Mouse (Mus musculus) cortical plate, adult 2 months (tissue): Measurements from ENCODE around the gene Eif5a. TPM values are rescaled to one million over a fixed set of nuclear protein-coding genes. Genes with fewer than 3 reads are reported as not detected.
"Not testable (repeated sequence)": the region's sequence is repeated elsewhere in the genome, so short reads cannot be mapped to it uniquely, and the experiment has no call there.

Source experiments
- H3K27ac ChIP-seq: fragments of 200-500 bp; 2 replicates; pipeline ENCODE4 v1.5.1; 2012; ENCODE audit warnings: low read length, control low read depth, inconsistent platforms; ENCODE audit not compliant: insufficient read depth
- H3K4me1 ChIP-seq: fragments of 200-500 bp; 2 replicates; pipeline ENCODE4 v1.6.1; 2011; ENCODE audit warnings: low read length; ENCODE audit not compliant: control insufficient read depth, insufficient read depth
- H3K4me3 ChIP-seq: fragments of 200-500 bp; 2 replicates; pipeline ENCODE4 v1.5.1; 2011; ENCODE audit warnings: mild to moderate bottlenecking, low read length, control low read depth; ENCODE audit not compliant: insufficient read depth
- CTCF ChIP-seq: fragments of 200-500 bp; IDR thresholded peaks from 2 replicates; pipeline ENCODE4 v1.5.1; 2011; ENCODE audit warnings: mild to moderate bottlenecking, control low read depth, low read length; ENCODE audit not compliant: insufficient read depth; ENCODE audit errors: extremely low read depth
- POLR2A ChIP-seq: fragments of 200-500 bp; IDR thresholded peaks from 2 replicates; pipeline ENCODE4 v1.6.1; 2011; ENCODE audit warnings: mild to moderate bottlenecking, low read length, control low read depth; ENCODE audit not compliant: insufficient read depth; ENCODE audit errors: extremely low read depth
- polyA plus RNA-seq: library from polyadenylated mRNA; depleted of rRNA; stranded (reverse); fragments of >200 nt; gene quantifications from 2 replicates; pipeline ENCODE4 v1.2.3, GENCODE M21; 2012

The Eif5a gene
- polyA plus RNA-seq, 1 experiment: 581 TPM

GRCm38 (mm10) chr11:69961841-69962240 lies 40.1 kb upstream of the Eif5a start:
- H3K27ac ChIP-seq: no peak overlapping the region
- no peak overlapping the region for H3K4me3 ChIP-seq
- TF ChIP-seq POLR2A (no peak), CTCF (no peak)
- H3K4me1 ChIP-seq: no peaks in the 10 kb centered on the region

GRCm38 (mm10) chr11:69960616-69961015 lies 38.9 kb upstream of the Eif5a start:
- Histone ChIP-seq H3K4me1 (no peaks in the 10 kb centered on the region), H3K27ac (no peak overlapping the region), H3K4me3 (no peak overlapping the region)
- no peak for TF ChIP-seq CTCF
- no peak for TF ChIP-seq POLR2A

- H3K4me1 ChIP-seq: no peaks in the 10 kb centered on the region
- TF ChIP-seq POLR2A: no peak
- no peak for TF ChIP-seq CTCF
- no peak overlapping the region for H3K27ac ChIP-seq
- H3K4me3 ChIP-seq: no peak overlapping the region
Measured at GRCm38 (mm10) chr11:69956218-69956617, 34.5 kb upstream of the Eif5a start.

GRCm38 (mm10) chr11:69955618-69956017 lies 33.9 kb upstream of the Eif5a start:
- H3K27ac ChIP-seq, H3K4me1 ChIP-seq, H3K4me3 ChIP-seq: not testable (repeated sequence)

GRCm38 (mm10) chr11:69953267-69953915 lies 31.6 kb upstream of the Eif5a start:
- no peak overlapping the region for H3K27ac ChIP-seq
- H3K4me3 ChIP-seq: no peak overlapping the region
- TF ChIP-seq POLR2A (no peak), CTCF (no peak)
- no peaks in the 10 kb centered on the region for H3K4me1 ChIP-seq

- TF ChIP-seq CTCF (no peak), POLR2A (no peak)
- Histone ChIP-seq H3K27ac (no peak overlapping the region), H3K4me1 (no peaks in the 10 kb centered on the region), H3K4me3 (no peak overlapping the region)
Measured at GRCm38 (mm10) chr11:69952274-69952673, 30.5 kb upstream of the Eif5a start.

GRCm38 (mm10) chr11:69950807-69951459 lies 29.2 kb upstream of the Eif5a start:
- H3K4me1 ChIP-seq: no peaks in the 10 kb centered on the region
- TF ChIP-seq CTCF (no peak), POLR2A (no peak)
- no peak overlapping the region for H3K4me3 ChIP-seq
- H3K27ac ChIP-seq: no peak overlapping the region

GRCm38 (mm10) chr11:69948763-69949150 lies 27.0 kb upstream of the Eif5a start:
- no peaks in the 10 kb centered on the region for H3K4me1 ChIP-seq
- no peak overlapping the region for H3K4me3 ChIP-seq
- H3K27ac ChIP-seq: no peak overlapping the region
- TF ChIP-seq POLR2A (no peak), CTCF (peak; percentile 79)

- Histone ChIP-seq H3K4me1 (no peaks in the 10 kb centered on the region), H3K4me3 (no peak within 1 kb of the TSS), H3K27ac (no peak within 1 kb of the TSS)
- TF ChIP-seq CTCF (no peak), POLR2A (no peak)
Measured at GRCm38 (mm10) chr11:69948066-69948762, 26.5 kb upstream of the Eif5a start, which contains the start of gene Slc2a4. Gene Slc2a4 (minus strand): TSS chr11:69948188.
